Comparison of ENCODE assay signal across 29 mouse cellular contexts in genomic region chr5:110442966-110443590, GRCm38 (mm10). TPM values are rescaled to one million over a fixed set of nuclear protein-coding genes. Genes with fewer than 3 reads are reported as not detected.
DNase-seq lines count a peak whose midpoint lies in the region; ATAC-seq lines count a peak whose summit lies in the region.
"Had no signal": no experiment of that assay in that cellular context is flagged by ENCODE, and none has a peak within 500 bp of the region (broad histone marks: within the 10 kb centered on the region; RNA-seq: fewer than 3 reads in every experiment).

No protein-coding gene starts in this region.

- no peak overlapping the region for H3K27ac ChIP-seq in forebrain, embryonic 12.5 days
- H3K27ac ChIP-seq in forebrain, embryonic 10.5 days = no peak overlapping the region
- H3K27ac ChIP-seq in liver, embryonic 11.5 days (ENCODE audit: low read depth, low read length) = no peak overlapping the region
- H3K27ac ChIP-seq: embryonic facial prominence, embryonic 13.5 days; heart, embryonic 15.5 days; kidney, postnatal 0 days; limb, embryonic 10.5 days; limb, embryonic 15.5 days; liver, embryonic 14.5 days; macrophage; midbrain, embryonic 15.5 days; neural tube, embryonic 12.5 days had no signal

- peaks cover 42% of the 10 kb centered on the region for H3K4me1 ChIP-seq in forebrain, embryonic 12.5 days
- peaks cover 61% of the 10 kb centered on the region for H3K4me1 ChIP-seq in forebrain, embryonic 10.5 days
- peaks cover 26% of the 10 kb centered on the region for H3K4me1 ChIP-seq in liver, embryonic 11.5 days (replicated peaks; ENCODE audit: control insufficient read depth, insufficient read depth, low read length)

- no peaks in the 10 kb centered on the region for H3K9me3 ChIP-seq in forebrain, embryonic 12.5 days
- no peaks in the 10 kb centered on the region for H3K9me3 ChIP-seq in forebrain, embryonic 10.5 days
- no peaks in the 10 kb centered on the region for H3K9me3 ChIP-seq in liver, embryonic 11.5 days (ENCODE audit: control insufficient read depth, low read length)
- H3K9me3 ChIP-seq: embryonic facial prominence, embryonic 13.5 days; heart, embryonic 15.5 days; limb, embryonic 10.5 days; limb, embryonic 15.5 days; midbrain, embryonic 15.5 days; neural tube, embryonic 12.5 days had no signal

- no peak overlapping the region for H3K4me2 ChIP-seq in forebrain, embryonic 12.5 days
- no peak overlapping the region for H3K4me2 ChIP-seq in liver, embryonic 11.5 days
- H3K4me2 ChIP-seq: embryonic facial prominence, embryonic 13.5 days; heart, embryonic 15.5 days; limb, embryonic 15.5 days; midbrain, embryonic 15.5 days; neural tube, embryonic 12.5 days had no signal

- peak; percentile 41 for DNase-seq in cerebellum, adult 11-12 months
- no peak for DNase-seq in cerebellum, adult 8-10 months
- no peak for DNase-seq in forebrain, embryonic 10.5 days (ENCODE audit: extremely low spot score, low spot score)
- peak; percentile 50 for DNase-seq in adrenal gland, postnatal 10 days
- peak; percentile 39 to 46 for DNase-seq in cerebellum, postnatal 25 days
- no peak for DNase-seq in liver, embryonic 11.5 days (ENCODE audit: low spot score)
- no peak for DNase-seq in frontal cortex, postnatal 36 days (ENCODE audit: low spot score in 2 of 2)
- DNase-seq: forebrain, postnatal 0 days; gastrocnemius, postnatal 10 days; kidney, adult 2 months; kidney, postnatal 4 days; layer of hippocampus, postnatal 36 days; lung, adult 2 months; lung, postnatal 10 days; right cerebral cortex, adult 18-20 months; spleen, adult 18-20 months; thymus, adult 18-20 months; thymus, postnatal 25 days had no signal

- WGBS in forebrain, embryonic 12.5 days = 94% methylated on average over 3 of the region's 3 CpGs
- 95% methylated on average over 3 of the region's 3 CpGs for WGBS in forebrain, embryonic 10.5 days
- 90% methylated on average over 3 of the region's 3 CpGs for WGBS in liver, embryonic 11.5 days

- no peaks in the 10 kb centered on the region for H3K36me3 ChIP-seq in forebrain, embryonic 12.5 days (replicated peaks)
- H3K36me3 ChIP-seq in forebrain, embryonic 10.5 days (replicated peaks) = no peaks in the 10 kb centered on the region
- H3K36me3 ChIP-seq in liver, embryonic 11.5 days (ENCODE audit: control insufficient read depth, insufficient read depth, low read length) = no peaks in the 10 kb centered on the region; the same call in 1 of the 2 replicates
- H3K36me3 ChIP-seq: embryonic facial prominence, embryonic 13.5 days; heart, embryonic 15.5 days; limb, embryonic 15.5 days; midbrain, embryonic 15.5 days; neural tube, embryonic 12.5 days had no signal

- H3K9ac ChIP-seq in forebrain, embryonic 12.5 days = 0 out of 2 replicates have a peak overlapping the region, but pooled peaks have one; percentile 13
- H3K9ac ChIP-seq in liver, embryonic 11.5 days (ENCODE audit: low read depth, low read length) = no peak overlapping the region
- H3K9ac ChIP-seq: embryonic facial prominence, embryonic 13.5 days; forebrain, postnatal 0 days; heart, embryonic 15.5 days; limb, embryonic 15.5 days; liver, embryonic 14.5 days; midbrain, embryonic 15.5 days; neural tube, embryonic 12.5 days had no signal

- no peak overlapping the region for H3K4me3 ChIP-seq in forebrain, embryonic 12.5 days (replicated peaks)
- no peak overlapping the region for H3K4me3 ChIP-seq in forebrain, embryonic 10.5 days
- H3K4me3 ChIP-seq in liver, embryonic 11.5 days (ENCODE audit: low read depth, low read length) = no peak overlapping the region
- H3K4me3 ChIP-seq: embryonic facial prominence, embryonic 13.5 days; heart, embryonic 15.5 days; limb, embryonic 10.5 days; limb, embryonic 15.5 days; midbrain, embryonic 15.5 days; neural tube, embryonic 12.5 days had no signal

- ATAC-seq in forebrain, embryonic 12.5 days (ENCODE audit: low FRiP score) = no peak
- no peak for ATAC-seq in liver, embryonic 11.5 days (replicated peaks; ENCODE audit: low FRiP score)
- ATAC-seq: forebrain, postnatal 0 days; hindbrain, embryonic 16.5 days; midbrain, embryonic 15.5 days had no signal

- no peaks in the 10 kb centered on the region for H3K27me3 ChIP-seq in forebrain, embryonic 12.5 days
- H3K27me3 ChIP-seq in forebrain, embryonic 10.5 days (ENCODE audit: poor library complexity, severe bottlenecking) = no peaks in the 10 kb centered on the region
- H3K27me3 ChIP-seq in liver, embryonic 11.5 days (replicated peaks; ENCODE audit: control insufficient read depth, insufficient read depth, low read length) = no peaks in the 10 kb centered on the region
- H3K27me3 ChIP-seq: embryonic facial prominence, embryonic 13.5 days; heart, embryonic 15.5 days; limb, embryonic 15.5 days; midbrain, embryonic 15.5 days; neural tube, embryonic 12.5 days had no signal

RNA-seq across cellular contexts. Expression of gene Fbrsl1, which starts 5.2 kb away (rescaled TPM):
- 39.5 and 39.8 TPM in 2 replicates for polyA plus RNA-seq in forebrain, embryonic 12.5 days (2016; fragmentation: Nextera tagmentation; extraction: Ambion mirVana)
- 19.6 and 20.5 TPM in 2 replicates for polyA plus RNA-seq in forebrain, embryonic 10.5 days (2016; fragmentation: Nextera tagmentation; extraction: Ambion mirVana)
- 10 to 100 TPM; 54.5 to 63.6 TPM for total RNA-seq in adrenal gland, postnatal 10 days (2021)
- polyA plus RNA-seq in liver, embryonic 11.5 days (2014; fragmentation: Nextera tagmentation; extraction: Ambion mirVana) = 12.9 and 13.8 TPM in 2 replicates

Comparison
In these comparisons a context has a peak if more than half of its experiments do, and no peak if none do; other contexts are left out.
1. DNase-seq: peak in cerebellum, adult 11-12 months (single experiment), adrenal gland, postnatal 10 days (single experiment) and cerebellum, postnatal 25 days (2 of 2); none in cerebellum, adult 8-10 months (single experiment), forebrain, embryonic 10.5 days (single experiment), liver, embryonic 11.5 days (single experiment) and frontal cortex, postnatal 36 days (0 of 2).